Mouse (Mus musculus) kidney, embryonic 15.5 days (tissue): ENCODE results near the gene Ralbp1. TPM values are rescaled to one million over a fixed set of nuclear protein-coding genes. Genes with fewer than 3 reads are reported as not detected.

Experiments used
- ATAC-seq: fragments of 200-750 bp; cut with Nextera tagmentation; replicated peaks from 2 replicates; pipeline ENCODE4 v1.8.0; 2017; ENCODE audit warnings: moderate TSS enrichment; ENCODE audit not compliant: low FRiP score
- H3K27ac ChIP-seq: fragments of 300-500 bp; sonication (generic); 2 replicates; pipeline ENCODE4 v1.5.1; 2015; ENCODE audit warnings: mild to moderate bottlenecking, inconsistent platforms
- H3K27me3 ChIP-seq: fragments of 300-500 bp; sonication (generic); 2 replicates; pipeline ENCODE4 v1.6.1; 2015; ENCODE audit warnings: inconsistent platforms
- H3K36me3 ChIP-seq: fragments of 300-500 bp; sonication (generic); 2 replicates; pipeline ENCODE4 v1.6.1; 2015; ENCODE audit warnings: inconsistent platforms
- H3K4me1 ChIP-seq: fragments of 300-500 bp; sonication (generic); 2 replicates; pipeline ENCODE4 v1.6.1; 2015; ENCODE audit warnings: inconsistent platforms
- H3K4me2 ChIP-seq: fragments of 300-500 bp; sonication (generic); 2 replicates; pipeline ENCODE4 v1.6.1; 2015; ENCODE audit warnings: moderate library complexity, mild to moderate bottlenecking, inconsistent platforms
- H3K4me3 ChIP-seq: fragments of 300-500 bp; sonication (generic); replicated peaks from 2 replicates; pipeline ENCODE4 v1.5.1; 2015; ENCODE audit warnings: mild to moderate bottlenecking, inconsistent platforms
- H3K9ac ChIP-seq: fragments of 300-500 bp; sonication (generic); 2 replicates; pipeline ENCODE4 v1.6.1; 2015; ENCODE audit warnings: mild to moderate bottlenecking, inconsistent platforms
- H3K9me3 ChIP-seq: fragments of 300-500 bp; sonication (generic); replicated peaks from 2 replicates; pipeline ENCODE4 v1.6.1; 2016; ENCODE audit warnings: inconsistent platforms
- WGBS: fragments of 180-500 bp; shearing (Covaris S2); methylation state at CpG from one replicate; pipeline ENCODE4 v1.1.7; 2015; ENCODE audit warnings: mixed read lengths; 5-methylcytosine and 5-hydroxymethylcytosine counted together
- polyA plus RNA-seq: library from polyadenylated mRNA; unstranded; fragments of >200 nt; fragmentation: Nextera tagmentation; extraction: Ambion mirVana; gene quantifications from 2 replicates; pipeline ENCODE4 v1.2.1, GENCODE M21; 2015

The Ralbp1 gene
- polyA plus RNA-seq, 1 experiment from 2014 or later: 70.2 TPM

DNA sequence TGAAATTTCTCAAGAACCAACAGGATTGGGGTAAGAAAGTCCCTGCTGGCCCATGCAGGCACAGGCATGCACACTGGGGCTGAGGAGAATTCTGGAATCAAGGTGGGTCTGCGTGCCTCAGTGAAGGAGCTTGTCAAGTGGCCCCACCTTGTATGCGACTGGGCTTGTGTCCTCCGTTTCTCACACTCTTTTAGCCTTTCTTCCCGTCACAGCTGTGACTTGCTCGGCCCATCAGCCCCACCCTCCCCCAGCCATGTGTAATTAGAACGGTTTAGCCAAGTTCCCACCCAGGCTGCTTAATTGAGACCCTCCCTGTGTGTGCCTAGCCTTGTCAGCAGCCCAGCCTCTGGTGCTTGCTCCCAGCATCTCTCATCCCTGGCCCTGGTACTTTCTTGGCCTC is 28.5 kb upstream of the Ralbp1 start:
- H3K27ac ChIP-seq: no peak overlapping the region
- 37% methylated on average over 6 of the region's 6 CpGs for WGBS
- no peak for ATAC-seq

DNA sequence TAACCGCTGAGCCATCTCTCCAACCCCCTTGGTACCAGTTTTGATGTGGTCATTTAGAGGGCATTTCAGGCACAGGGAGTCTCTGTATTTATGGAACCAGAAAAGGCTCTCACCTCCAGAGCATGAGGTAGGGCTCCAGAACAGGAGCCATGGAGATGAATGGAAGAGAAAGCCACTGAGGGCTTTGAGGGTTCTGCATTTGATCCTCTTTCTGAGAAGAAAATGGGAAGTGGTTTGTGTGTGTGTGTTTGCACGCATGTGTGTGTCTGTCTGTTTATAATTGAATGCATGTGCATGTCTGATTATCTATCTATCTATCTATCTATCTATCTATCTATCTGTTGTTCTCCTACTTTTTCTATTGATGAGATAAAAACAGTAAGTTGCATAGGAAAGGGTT is 26.6 kb upstream of the Ralbp1 start:
- Histone ChIP-seq H3K27ac (no peak overlapping the region), H3K27me3 (no peaks in the 10 kb centered on the region), H3K4me1 (peaks cover 12% of the 10 kb centered on the region), H3K36me3 (no peaks in the 10 kb centered on the region), H3K9me3 (no peaks in the 10 kb centered on the region), H3K4me2 (no peak overlapping the region), H3K4me3 (no peak overlapping the region), H3K9ac (no peak overlapping the region)
- 89% methylated on average over 2 of the region's 2 CpGs for WGBS
- no peak for ATAC-seq

More for the DNA sequence above, 28.5 kb upstream of the Ralbp1 start:
- Histone ChIP-seq H3K4me2 (no peak overlapping the region), H3K4me1 (peaks cover 10% of the 10 kb centered on the region), H3K9ac (no peak overlapping the region), H3K4me3 (no peak overlapping the region), H3K27me3 (no peaks in the 10 kb centered on the region), H3K9me3 (no peaks in the 10 kb centered on the region), H3K36me3 (no peaks in the 10 kb centered on the region)

DNA sequence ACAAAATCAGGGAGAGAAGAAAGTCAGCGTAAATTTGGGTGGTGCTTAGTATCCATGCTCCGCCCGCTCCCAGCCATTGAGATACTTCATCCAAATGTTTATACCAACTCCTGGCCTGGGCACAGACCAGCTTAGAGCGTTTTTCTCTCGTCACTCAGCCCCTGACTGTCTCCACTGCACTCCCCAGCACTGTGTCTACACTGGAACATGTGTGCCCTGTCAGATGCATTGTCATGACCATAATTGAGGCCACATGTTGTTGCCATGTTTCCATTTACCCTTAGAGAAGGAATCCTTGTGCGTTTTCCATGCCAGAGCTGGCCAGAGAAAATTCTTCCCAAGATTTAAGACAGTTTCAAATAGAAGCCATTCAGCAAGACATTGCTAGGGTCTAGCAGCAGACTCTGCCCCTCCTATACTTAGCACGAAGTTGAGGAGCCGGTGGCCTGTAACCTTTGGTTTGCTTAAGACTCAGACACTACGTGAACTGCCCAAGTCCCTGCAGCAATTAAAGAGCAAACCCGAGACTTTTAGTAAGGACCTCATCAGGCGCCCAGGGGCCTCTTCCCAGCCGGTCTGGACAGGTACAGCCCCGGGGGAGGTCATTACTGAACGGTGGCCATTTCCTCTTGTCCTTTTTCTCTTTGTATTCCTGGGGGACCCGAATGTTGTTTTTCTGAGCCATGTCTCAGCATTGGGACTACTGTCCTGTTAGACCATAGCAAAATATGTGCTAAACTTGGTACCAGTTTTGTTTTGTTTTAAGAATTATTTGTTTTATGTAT is 25.9 kb upstream of the Ralbp1 start:
- Histone ChIP-seq H3K4me3 (no peak overlapping the region), H3K4me2 (no peak overlapping the region), H3K27ac (0 out of 2 replicates have a peak overlapping the region, but pooled peaks have one; percentile 18), H3K9ac (no peak overlapping the region), H3K9me3 (no peaks in the 10 kb centered on the region), H3K27me3 (no peaks in the 10 kb centered on the region), H3K4me1 (peaks cover 19% of the 10 kb centered on the region), H3K36me3 (no peaks in the 10 kb centered on the region)
- 55% methylated on average over 15 of the region's 15 CpGs for WGBS
- ATAC-seq: no peak

DNA sequence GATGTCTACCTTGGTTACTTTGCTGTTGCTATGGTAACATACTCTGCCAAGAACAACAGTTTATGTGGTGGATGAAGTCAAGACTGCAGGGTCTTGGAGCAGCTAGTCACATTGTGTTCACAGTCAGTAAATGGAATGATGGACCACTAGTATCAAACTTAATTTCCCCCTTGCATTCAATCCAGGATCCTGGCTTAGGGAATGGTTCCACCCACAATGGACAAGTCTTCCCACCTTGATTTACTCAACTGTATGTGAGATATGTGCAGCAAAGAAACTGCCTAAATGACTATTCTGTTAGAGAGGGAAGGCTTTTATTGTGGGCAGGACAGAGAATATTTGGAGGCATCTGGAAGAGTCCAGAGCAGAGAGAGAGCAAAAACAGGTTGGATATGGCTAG is 22.7 kb upstream of the Ralbp1 start:
- H3K27ac ChIP-seq: no peak overlapping the region
- no peaks in the 10 kb centered on the region for H3K36me3 ChIP-seq
- no peak for ATAC-seq

DNA sequence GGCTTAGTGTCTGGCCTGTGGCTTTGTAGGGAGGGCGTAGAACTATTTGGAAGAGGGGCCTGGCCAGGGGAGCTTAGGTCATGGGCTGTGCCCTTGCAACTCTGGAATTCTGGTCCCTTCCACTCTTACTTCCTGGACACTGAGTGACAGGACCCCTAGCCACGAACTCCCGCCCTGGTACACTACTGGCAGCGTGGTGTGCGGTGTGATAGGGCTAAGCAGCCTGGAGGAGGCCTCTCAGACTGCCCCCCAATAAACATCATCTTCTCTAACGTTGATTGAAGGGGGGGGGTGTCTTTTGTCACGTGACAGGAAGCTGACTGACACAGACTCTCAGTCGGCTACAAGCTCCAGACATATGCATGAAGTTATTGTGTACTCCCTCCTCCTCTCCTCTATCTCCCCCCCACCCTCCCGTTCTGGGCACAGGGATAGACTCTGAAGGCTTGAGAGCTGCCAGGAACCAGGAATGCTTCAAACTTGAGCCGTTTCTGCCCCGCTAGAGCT is 21.4 kb upstream of the Ralbp1 start:
- Histone ChIP-seq H3K4me2 (peak overlapping the region; percentile 33), H3K9me3 (peaks cover 4% of the 10 kb centered on the region; the same call in 1 of the 2 replicates), H3K4me3 (no peak overlapping the region), H3K27me3 (no peaks in the 10 kb centered on the region), H3K27ac (peak overlapping the region; percentile 56; the same call in 1 of the 2 replicates), H3K4me1 (peaks cover 15% of the 10 kb centered on the region), H3K9ac (no peak overlapping the region), H3K36me3 (no peaks in the 10 kb centered on the region)
- 58% methylated on average over 11 of the region's 11 CpGs for WGBS
- ATAC-seq: peak; percentile 74

More for the DNA sequence above, 22.7 kb upstream of the Ralbp1 start:
- H3K27me3 ChIP-seq: no peaks in the 10 kb centered on the region
- peaks cover 15% of the 10 kb centered on the region for H3K4me1 ChIP-seq
- no peak overlapping the region for H3K4me2 ChIP-seq
- peaks cover 1% of the 10 kb centered on the region; the same call in 1 of the 2 replicates for H3K9me3 ChIP-seq
- no peak overlapping the region for H3K4me3 ChIP-seq
- no peak overlapping the region for H3K9ac ChIP-seq

DNA sequence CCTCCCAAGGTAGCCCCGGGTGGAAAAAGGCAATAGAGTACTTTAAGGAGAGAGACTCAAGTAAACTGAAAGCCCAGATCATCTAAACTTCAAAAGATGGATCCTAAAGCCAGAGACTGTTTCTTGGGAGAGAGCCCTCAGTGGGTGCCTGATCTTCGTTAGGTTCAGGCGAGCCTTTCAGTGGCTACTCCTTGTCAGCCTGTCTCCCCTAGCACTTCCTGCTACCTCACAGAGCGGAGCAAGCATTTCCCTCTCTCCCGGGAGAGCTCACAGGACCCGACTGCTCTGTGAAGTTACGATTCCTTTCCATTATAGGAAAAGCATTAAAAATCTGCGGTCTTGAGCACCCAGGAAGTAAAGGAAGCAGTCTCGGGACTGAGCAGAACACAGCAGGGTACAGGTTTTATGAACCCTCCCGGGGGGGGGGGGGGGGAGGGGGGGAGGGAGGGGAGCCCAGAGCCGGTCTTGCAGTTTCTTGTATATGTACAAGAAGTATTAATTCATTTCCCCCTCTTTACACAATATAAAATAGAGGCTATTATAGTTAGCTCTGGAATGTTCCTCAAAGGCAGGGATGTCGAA is 20.8 kb upstream of the Ralbp1 start:
- H3K27me3 ChIP-seq: no peaks in the 10 kb centered on the region
- H3K9ac ChIP-seq: no peak overlapping the region
- WGBS: 35% methylated on average over 11 of the region's 12 CpGs
- H3K4me3 ChIP-seq: no peak overlapping the region
- ATAC-seq: peak; percentile 40
- H3K36me3 ChIP-seq: no peaks in the 10 kb centered on the region
- H3K27ac ChIP-seq: peak overlapping the region; percentile 56
- peaks cover 15% of the 10 kb centered on the region for H3K4me1 ChIP-seq
- peaks cover 4% of the 10 kb centered on the region; the same call in 1 of the 2 replicates for H3K9me3 ChIP-seq
- H3K4me2 ChIP-seq: peak overlapping the region; percentile 33

DNA sequence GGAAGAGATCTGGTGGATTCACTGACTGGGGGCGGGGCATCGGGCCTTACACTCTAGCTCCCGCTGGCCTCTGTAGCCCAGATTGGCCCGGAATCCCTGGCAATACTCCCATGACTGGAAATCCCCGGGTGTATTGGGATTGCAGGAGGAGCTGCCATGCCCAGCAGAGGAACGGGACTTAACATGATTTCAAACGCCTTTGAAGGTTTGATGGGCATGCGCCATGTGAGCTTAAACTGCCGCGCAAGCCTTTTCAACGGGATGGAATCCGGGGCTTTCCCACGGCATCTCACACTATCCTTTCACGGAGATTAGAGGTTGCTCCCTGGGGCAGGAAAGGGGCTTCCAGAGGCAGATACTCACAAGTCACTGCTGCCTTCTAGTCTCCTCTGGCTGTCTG is 19.6 kb upstream of the Ralbp1 start:
- no peak overlapping the region for H3K9ac ChIP-seq

DNA sequence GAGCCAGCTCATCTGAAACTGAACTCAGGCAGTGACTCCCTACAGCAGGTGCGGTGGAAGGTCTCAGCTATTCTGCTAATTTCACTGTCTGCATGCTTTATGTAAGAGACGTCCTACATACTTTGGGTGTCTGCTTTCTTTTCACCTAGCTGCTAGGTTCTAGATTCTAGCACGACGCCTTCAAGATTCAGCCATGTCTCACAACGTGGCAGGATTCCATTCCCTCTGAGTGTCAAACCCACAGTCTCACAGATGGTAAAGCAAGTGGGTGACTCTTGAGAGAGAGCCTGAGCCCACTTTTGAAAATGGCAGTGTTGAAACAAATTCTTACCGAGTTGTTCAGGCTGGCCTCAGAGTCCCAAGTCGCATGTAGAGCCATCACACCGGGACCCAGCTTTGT is 18.2 kb upstream of the Ralbp1 start:
- Histone ChIP-seq H3K27ac (no peak overlapping the region), H3K4me3 (no peak overlapping the region), H3K4me2 (no peak overlapping the region), H3K27me3 (no peaks in the 10 kb centered on the region), H3K9ac (no peak overlapping the region), H3K36me3 (no peaks in the 10 kb centered on the region), H3K9me3 (peaks cover 4% of the 10 kb centered on the region; the same call in 1 of the 2 replicates), H3K4me1 (peaks cover 15% of the 10 kb centered on the region)
- ATAC-seq: no peak
- WGBS: 97% methylated on average over 8 of the region's 8 CpGs

More for the DNA sequence above, 19.6 kb upstream of the Ralbp1 start:
- H3K4me3 ChIP-seq: no peak overlapping the region
- peaks cover 4% of the 10 kb centered on the region; the same call in 1 of the 2 replicates for H3K9me3 ChIP-seq
- ATAC-seq: no peak
- H3K4me1 ChIP-seq: peaks cover 15% of the 10 kb centered on the region
- H3K36me3 ChIP-seq: no peaks in the 10 kb centered on the region
- H3K27ac ChIP-seq: no peak overlapping the region
- 89% methylated on average over 14 of the region's 14 CpGs for WGBS
- no peaks in the 10 kb centered on the region for H3K27me3 ChIP-seq
- no peak overlapping the region for H3K4me2 ChIP-seq

DNA sequence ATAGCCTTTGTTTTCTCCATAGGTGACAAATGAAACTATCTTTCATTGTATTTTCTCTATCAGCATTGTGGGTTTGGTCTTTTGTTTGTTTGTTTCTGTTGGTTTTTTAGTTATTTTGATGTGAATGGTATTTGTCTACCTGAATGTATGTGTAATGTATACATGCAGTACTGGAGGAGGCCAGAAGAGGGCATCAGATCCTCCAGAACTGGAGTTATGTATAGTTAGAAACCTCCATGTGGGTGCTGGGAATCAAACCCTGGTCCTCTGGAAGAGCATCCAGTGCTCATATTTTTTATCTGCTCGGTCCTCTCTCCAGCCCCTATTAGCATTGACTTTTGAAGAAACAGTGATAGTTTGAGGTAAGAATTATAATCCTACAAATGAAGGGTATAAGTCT is 17.4 kb upstream of the Ralbp1 start:
- no peak overlapping the region for H3K27ac ChIP-seq
- no peaks in the 10 kb centered on the region for H3K27me3 ChIP-seq
- no peak overlapping the region for H3K4me3 ChIP-seq
- H3K4me1 ChIP-seq: peaks cover 15% of the 10 kb centered on the region
- no peaks in the 10 kb centered on the region for H3K36me3 ChIP-seq
- 95% methylated on average over 1 of the region's 1 CpGs for WGBS
- H3K9me3 ChIP-seq: peaks cover 4% of the 10 kb centered on the region; the same call in 1 of the 2 replicates
- no peak for ATAC-seq
- H3K9ac ChIP-seq: no peak overlapping the region
- no peak overlapping the region for H3K4me2 ChIP-seq

DNA sequence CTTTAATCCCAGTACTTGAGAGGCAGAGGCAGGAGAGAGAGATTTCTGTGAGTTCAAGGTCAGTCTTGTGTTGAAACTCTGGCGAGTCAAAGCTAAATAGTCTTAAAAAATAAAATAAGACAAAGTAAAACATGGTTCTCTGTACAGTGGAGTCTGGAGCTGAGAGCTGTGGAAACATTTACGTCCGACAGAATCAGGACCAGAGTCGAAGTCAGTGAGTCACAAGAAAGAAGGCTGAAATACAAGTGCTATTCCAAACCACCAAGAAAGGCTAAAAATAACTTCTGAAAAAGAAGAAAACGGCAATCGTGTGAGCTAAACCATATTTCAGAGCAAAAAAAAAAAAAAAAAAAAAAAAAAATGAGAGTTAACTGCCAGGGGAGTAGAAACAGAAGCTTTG is 16.7 kb upstream of the Ralbp1 start:
- H3K9ac ChIP-seq: no peak overlapping the region
- WGBS: 80% methylated on average over 6 of the region's 6 CpGs
- ATAC-seq: no peak
- H3K4me3 ChIP-seq: no peak overlapping the region
- H3K27me3 ChIP-seq: no peaks in the 10 kb centered on the region
- no peak overlapping the region for H3K4me2 ChIP-seq
- H3K27ac ChIP-seq: no peak overlapping the region
- peaks cover 4% of the 10 kb centered on the region; the same call in 1 of the 2 replicates for H3K9me3 ChIP-seq
- H3K36me3 ChIP-seq: no peaks in the 10 kb centered on the region
- peaks cover 14% of the 10 kb centered on the region for H3K4me1 ChIP-seq

DNA sequence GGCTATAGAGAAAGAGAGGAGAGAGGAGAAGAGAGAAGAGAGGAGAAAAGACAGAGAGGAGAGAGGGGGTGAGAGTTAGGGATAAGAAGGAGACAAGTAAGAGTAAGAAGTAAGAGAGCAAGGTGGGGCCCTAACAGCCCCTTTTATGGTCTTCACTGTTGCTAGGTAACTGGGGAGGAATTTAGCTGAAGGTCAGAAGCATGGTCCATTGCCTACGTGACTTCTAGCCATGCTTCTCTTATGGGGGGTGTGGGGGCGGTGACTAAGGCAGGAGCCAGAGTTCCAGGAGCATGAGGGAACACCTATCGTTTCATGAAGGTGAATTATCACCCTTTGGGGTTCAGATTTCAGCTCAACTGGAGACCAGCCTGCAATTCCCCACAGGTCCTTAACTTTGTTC is 10.4 kb upstream of the Ralbp1 start:
- Histone ChIP-seq H3K4me1 (no peaks in the 10 kb centered on the region), H3K27me3 (no peaks in the 10 kb centered on the region), H3K4me3 (no peak overlapping the region), H3K9ac (no peak overlapping the region), H3K27ac (no peak overlapping the region), H3K9me3 (no peaks in the 10 kb centered on the region), H3K4me2 (no peak overlapping the region), H3K36me3 (no peaks in the 10 kb centered on the region)
- WGBS: 39% methylated on average over 3 of the region's 3 CpGs
- no peak for ATAC-seq

DNA sequence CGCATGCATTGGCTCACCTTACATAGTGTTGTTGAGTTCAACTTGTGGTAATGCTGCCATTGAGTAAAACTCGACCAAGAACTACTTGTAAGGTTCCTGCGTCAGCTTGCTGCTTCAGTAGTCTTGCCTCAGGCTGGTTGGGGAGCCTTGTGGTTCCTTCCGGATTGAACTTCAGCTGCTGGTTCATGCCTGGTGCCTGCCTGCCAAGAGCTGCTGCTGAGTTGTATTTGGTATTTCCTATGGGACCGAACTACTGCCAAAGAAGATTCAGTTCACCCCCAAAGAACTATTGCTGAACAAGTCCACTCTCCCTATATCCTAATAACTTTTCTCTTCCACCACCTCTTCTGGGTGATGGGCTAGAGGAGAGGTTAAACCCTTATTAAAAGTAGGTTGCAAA is 3.9 kb upstream of the Ralbp1 start:
- Histone ChIP-seq H3K36me3 (no peaks in the 10 kb centered on the region), H3K4me2 (no peak overlapping the region), H3K4me1 (peaks cover 10% of the 10 kb centered on the region; the same call in 1 of the 2 replicates), H3K9me3 (no peaks in the 10 kb centered on the region), H3K27ac (no peak overlapping the region), H3K4me3 (no peak overlapping the region), H3K9ac (no peak overlapping the region), H3K27me3 (no peaks in the 10 kb centered on the region)
- 83% methylated on average over 5 of the region's 5 CpGs for WGBS
- no peak for ATAC-seq
